Mouse (Mus musculus) cerebellum, adult 9-10 months (tissue): ENCODE results near the gene Itpr2.

Experiments
- DNase-seq: peaks from one replicate; pipeline ENCODE4 v3.0.0; 2022

Gene Itpr2

DNA sequence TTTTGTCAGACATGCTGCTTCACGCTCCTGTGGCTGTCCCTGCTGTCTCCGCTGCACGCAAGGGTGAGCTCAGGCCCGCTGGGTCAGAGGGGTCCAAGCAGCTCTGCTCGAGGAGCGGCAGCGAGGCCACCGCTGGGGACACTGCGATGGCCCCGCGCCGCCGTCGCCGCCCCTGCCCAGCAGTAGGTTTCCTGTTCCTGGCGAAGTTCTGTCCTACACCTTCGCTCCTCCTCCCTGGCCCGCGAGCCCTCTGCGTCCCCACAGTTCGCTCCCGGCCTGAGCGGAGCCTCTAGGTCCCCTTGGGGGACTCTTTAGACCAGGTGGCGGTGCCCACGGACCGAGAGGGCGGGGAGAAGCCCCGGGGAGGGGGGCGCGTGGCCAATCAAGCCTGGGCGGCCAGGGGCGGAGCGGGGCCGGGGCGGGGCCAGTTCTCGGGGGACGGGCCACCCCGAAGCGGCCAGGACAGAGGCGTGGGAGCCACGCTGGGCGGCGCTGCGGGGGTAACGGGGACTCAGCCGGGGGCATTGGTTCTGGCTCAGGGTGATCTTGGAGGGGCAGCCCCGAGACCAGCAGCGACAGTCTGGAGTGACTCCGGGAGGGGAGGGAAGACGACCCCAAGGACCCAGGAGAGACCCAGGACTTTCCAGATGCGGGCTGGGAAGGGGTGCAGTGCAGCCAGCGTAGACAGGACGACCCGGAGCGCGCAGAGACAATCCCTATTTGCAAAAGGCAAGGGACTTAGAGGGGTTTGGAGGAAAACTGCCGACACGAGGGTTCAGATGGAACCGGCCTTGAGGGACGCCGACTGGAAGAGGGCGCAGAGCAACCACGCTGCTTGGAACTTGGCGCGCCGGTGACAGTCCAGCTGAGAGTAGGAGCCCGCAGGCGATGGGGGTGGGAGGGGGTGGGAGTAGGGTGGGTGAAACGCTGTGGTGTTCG is at the start of gene Itpr2:
TSS of gene Itpr2 (minus strand) at position 358 of the 939 bp plus-strand sequence.
- peak; percentile 60 for DNase-seq

DNA sequence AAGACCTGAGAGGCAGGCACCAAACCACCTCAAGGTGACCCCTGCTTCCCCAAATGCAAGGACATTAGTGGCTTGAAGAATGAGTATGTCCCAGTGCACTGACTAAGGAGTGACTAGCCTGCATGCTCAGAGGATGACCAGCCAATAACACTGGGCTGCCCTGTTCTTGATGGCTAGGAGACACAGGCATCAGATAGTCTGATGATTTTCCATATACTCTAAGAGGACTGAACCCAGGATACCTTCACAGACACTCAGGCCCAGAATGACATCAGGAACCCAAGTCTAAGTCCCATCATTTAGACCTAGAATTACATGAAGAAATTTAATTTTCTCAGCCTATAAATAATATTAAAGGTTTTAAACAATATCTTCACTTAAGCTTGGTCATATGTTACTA is 49.3 kb upstream of the Itpr2 start:
- no peak for DNase-seq

DNA sequence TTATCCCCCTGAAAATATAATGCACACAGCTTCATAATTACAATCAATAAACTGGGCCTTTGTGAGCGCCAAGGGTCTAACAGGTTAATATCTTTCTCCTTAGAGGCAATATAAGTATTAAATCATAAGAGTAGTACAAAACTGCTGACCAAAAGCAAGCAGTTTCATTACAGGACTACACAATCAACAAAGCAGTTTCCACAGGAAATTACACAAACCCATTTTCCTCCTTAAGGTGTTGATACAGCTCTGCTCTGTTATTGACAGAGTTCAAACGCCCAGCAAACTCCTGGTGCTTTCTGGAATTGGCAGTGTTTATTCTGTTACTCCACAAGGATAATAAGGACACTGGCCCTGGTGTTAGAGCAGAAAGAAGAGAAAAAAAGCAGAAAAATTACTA is 48.4 kb upstream of the Itpr2 start:
- DNase-seq, result no peak

DNA sequence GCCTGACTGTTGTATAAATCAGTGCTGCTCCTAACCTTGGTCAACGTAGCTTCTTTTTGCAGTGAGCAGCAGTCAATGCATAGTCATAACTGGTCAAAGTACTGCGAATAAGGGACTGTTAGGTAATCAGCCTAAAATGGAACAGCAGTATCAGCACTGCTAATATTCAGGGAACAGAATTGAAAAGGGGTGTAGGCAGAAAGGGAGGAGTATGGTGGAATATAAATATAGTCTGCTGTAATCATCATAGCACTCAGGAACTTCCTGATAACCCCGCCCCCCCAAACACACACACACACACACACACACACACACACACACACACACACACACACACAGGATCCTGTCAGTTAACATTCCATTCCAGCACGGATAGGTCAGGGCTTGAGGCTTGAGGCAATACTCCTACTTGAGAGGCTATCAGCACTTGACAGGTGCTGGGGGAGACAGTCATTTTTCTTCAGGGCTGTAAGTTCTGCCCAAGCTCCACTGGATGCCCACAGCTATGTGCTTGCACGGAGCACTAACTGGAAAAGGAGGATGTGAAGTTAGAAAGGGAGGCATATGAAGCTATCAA is 43.4 kb upstream of the Itpr2 start:
- DNase-seq, result no peak

DNA sequence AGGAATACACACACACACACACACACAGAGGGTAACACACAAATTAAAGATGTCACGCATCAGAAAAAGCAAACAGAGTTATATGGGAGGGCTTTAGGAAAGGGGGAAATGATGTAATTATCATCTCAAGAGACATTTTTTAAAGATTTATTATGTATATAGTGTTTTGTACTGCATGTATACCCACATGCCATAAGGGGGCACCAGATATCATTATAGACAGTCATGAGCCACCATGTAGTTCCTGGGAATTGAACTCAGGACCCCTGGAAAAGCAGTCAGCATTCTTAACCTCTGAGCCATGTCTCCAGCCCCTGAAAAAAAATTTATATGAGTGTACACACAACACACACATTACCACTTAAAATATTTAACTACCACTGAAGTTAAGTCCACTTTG is 42.6 kb upstream of the Itpr2 start:
- DNase-seq, result no peak

DNA sequence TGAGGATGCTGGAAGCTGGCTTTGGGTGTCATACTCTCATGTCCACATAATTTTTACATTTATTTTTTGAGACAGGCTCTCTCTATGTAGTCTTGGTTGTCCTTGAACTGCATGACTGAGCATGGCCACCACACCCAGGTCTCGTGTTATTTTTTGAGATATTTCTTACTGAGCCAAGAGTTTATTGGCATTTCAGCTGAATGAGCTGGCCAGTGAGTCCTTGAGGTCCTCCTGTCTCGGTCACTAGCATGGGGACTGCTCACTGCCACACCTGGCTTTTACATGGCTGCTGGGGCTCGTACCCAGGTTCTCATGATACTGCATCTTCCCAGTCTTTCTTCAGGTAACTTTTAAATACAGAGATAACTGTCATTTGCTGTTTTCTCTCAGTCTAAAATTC is 38.4 kb upstream of the Itpr2 start:
- DNase-seq, result no peak

DNA sequence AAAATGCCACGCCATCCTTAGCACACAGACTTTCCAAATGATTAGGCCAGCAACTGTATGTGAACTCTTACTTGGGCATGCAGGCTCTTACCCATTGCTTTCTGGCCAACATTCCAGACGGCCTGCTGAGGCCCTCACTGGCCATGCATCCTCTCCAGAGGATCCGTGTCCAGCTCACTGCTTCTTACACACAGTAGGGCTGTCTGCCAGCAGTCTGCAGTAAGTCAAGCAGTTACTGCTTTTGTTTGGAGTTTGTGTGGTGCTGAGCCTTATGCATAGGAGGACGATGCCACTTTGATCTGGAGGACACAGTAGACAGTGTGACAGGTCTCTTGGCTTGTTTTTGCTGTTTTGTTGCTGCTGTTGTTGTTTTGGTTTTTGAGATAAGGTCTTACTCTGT is 36.6 kb upstream of the Itpr2 start:
- no peak for DNase-seq

DNA sequence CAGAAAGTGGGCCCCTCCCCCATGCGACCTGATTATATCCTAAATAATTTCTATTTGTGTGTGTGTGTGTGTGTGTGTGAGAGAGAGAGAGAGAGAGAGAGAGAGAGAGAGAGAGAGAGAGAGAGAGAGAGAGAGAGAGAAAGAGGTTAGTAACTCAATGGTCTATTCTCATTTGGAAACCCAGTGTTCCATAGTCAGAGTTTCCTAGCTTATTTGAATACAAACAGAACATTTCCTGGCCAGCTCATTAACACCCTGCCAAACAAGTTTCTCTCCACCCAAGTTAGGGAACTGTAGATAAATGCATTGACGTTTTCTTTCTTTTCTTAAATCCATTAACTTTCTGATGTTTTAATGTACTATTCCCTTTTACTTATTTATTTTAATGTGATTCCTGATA is 36.0 kb upstream of the Itpr2 start:
- no peak for DNase-seq

DNA sequence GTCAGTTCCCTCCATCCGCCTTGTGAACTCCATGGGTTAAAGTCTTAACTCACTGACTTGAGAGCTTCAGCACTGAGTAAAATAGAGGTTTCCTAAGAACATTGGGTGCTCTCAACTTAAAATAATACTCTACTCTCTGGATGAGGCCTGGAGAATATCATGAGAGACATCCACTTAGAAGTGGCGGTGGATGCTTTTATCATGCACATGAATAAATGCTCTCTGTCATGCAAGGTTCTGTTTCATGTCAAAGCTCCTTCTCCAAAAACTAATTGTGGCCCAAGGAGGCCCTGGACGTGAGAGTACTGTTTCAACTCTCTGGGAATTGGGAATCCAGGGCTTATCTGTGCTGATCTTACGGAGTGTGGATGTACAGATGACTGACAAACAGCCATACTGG is 35.1 kb upstream of the Itpr2 start:
- no peak for DNase-seq

DNA sequence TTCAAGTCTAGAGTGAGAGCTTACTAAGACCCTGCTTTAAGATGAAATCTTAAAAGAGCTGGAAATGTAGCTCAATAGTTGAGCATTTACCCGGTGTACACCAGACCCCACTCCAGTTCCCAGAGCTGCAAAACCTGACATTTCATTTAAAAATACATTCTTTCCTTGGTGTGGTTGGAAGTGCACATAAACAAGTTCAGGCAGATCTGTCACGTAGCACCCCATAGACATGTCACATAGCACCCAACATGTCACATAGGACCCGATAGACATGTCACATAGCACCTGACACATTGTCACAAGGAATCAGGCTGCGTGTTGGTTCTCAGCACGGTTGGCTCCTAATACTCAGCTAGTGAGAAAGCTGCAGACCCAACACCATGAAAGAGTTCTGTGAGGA is 33.5 kb upstream of the Itpr2 start:
- no peak for DNase-seq

DNA sequence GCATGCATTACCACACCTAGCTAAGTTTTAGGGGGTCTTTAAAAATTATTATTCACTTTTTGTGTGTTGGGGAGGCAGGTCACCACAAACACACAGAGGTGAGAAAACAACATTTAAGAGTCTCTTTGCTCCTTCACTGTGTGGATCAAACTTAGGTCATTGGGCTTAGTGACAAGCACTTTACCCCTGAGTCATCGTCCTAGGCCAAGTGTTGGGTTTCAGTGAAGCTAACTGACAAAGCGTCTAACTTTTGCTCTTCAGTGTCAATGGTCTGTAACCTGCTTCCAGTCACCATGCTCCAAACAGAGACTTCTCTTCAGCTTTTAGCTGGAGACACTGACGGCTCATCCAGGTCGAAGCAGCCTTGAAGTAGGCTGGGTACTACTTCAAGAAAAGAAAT is 31.1 kb upstream of the Itpr2 start:
- no peak for DNase-seq

DNA sequence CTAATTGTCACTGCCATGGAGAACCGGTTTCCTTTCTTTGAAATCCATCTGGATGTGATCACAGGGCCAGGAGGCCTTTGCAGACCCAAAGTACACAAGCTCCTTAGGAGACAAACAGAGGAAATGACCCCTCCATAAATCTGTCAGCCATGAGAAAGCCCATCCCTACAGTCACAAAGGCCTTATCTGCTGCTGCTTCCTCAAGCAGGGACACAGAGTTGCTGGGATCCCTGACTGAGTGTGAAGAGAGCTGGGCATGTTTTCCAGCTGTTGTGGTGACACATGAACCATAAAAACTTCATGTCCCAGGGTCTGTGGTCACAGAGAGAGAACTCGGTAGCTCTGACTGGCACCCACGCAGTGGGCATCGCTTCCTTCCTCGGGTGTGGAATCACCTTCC is 28.7 kb upstream of the Itpr2 start:
- DNase-seq, result no peak

DNA sequence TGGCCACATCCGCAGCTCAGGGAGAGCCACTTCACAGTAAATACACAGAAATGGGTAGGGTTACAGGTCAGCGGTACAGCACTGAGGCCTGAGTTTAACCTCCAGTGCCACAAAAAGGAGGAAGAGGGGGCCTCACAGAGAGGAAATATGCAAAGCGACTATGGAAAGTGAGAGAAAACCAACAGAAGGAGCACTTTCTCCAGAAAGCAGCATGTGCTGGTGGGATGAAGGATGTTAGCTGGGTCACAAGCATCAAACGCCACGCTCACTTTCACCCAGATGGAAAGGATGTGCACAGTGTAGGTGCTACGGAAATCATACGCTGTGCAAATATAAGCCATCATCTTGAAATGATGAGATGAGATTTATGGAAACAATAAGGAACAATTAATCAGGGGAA is 28.3 kb upstream of the Itpr2 start:
- no peak for DNase-seq

DNA sequence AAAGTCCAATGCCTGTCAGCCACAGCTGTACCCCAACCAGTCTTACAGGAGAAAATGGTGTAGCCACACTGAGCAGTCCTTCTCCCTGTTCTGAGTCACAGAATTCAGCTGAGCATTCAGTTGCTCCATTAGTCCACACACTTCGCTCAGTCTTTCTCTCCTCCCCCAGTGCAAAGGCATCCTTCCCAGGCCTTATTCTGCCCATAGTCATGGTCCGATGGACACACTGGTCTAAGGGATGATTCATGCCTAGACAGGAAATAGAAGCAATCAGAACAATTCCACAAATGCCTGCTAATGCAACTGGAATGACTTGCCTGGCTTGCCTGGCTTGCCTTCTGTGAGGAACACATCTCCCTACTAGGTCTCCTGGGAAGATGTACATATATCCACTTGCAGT is 25.5 kb upstream of the Itpr2 start:
- DNase-seq, result no peak

DNA sequence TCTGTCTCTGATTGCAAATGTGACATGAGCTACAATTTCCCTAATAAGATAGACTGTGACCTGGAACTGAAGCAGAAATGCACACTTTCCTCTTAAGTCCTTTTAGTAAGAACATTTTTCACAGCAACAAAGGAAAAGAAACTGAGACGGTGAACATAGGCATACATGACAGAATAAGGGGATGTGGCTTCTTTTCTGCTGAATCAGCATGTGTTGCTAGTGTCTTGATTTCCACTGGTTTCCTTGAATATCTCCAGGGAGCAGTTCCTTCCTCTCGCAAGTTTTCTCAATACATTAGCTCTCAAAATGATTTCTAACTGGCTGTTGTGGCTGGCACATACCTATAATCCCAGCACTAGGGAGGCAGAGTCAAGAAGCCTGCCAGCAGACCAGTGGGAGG is 23.5 kb upstream of the Itpr2 start:
- DNase-seq, result no peak

DNA sequence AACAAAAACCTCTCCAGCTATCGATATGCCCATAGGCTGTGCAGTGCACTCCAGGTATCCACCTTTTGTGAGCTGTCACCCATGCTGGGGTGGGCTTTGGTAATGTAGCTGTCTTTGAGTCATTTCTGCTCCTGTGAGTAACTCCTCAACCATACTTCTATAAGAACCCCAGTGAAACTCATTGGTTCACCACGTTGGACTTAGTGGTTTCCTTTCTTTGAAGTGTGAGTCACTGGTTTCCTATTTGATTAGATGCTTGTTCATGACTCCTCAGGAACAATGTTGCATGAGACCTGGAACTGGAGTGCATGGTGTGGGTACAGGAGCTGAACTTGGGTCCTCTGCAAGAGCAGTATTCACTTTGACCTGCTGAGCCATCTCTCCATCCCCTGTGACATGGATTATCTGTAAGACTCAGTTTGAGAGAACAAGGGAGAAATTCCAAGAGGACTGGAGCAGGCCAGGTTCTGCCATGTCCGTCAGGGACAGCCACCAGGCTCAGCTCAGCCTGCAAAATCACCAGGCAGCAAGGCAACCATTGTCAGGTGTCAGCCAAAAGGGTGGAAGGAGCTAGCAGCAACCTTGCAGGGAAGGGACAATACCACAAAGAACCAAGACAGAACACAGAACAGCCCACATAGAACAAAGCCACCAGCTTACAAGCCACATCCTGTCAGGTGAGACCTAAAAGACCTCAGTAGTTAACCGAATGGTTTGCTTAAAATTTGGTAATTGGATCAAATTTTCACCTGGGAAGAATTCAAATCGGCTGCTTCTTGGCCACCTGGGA is 19.6 kb upstream of the Itpr2 start:
- no peak for DNase-seq

DNA sequence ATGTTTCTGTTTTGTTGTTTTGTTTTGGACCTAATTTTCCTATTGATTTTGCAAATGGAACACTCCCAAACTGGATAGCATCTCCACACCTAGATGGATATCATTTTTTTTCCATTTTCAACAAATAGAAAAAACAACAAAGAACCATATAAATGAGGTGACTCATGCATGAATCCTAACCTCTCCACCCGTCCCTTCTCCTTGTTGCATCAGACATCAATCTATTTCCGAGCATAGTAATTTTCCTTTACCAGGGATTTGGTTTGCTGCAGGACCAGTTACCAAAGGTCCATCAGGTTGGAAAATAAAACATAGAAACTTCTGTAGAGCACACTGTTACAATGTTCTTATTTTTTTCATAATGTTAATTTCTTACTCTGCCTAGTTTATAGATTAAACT is 17.0 kb upstream of the Itpr2 start:
- no peak for DNase-seq

DNA sequence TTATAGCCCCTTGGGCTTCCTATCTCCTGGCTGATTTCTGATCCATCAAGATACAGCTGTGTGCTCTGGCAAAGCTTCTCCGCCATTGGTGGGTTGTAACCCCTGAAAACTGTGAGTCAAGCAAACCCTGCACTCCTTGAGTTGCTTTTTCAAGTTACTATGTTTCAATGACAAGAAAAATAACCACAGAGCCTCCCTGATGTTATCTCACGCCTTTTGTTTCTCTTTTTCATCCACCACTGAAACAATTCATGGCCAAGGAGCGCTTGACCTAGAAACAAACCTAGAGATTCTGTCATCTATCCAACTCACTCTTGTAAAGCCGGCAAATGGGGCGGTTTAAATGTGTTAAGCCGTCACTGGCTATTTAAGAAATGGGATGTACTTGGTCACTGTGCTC is 13.9 kb upstream of the Itpr2 start:
- no peak for DNase-seq

DNA sequence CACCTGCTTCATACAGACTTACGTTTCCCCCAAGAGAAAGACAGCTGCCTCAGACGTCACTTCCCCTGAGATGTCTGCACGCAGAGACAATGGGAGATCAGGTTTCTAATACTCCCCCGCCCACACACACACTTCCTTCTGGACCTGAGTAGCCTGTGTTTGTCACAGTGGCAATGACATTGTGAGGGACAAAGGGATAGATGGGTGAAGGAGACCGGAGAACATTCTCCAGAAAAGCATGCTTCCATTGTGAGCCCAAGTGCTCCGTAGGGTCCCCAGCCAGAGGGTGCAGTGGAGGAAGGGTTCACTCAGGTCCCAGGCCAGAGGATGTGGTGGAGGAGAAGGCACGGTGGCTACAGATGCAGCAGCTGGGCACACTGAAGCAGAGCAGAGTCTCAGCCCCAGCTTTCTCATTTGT is 12.5 kb upstream of the Itpr2 start:
- no peak for DNase-seq

DNA sequence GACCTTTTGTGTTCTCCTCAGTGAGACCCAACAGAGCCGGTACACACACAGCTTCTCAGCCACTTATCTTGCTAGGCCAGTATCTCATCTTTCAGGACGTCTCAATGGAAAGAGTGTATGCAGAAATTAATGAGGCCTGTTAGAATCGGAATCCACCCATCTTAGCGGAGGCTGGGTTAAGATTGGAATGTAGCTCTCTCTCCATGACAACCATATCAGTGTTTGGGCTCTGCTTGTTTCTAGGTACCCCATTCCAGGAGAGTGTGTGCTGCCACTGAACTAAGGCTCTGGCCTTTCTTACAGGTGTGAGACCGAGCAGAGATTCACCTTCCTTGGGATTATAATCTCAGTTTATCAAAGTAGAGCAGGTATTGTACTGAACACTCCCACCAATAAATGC is 11.9 kb upstream of the Itpr2 start:
- no peak for DNase-seq

DNA sequence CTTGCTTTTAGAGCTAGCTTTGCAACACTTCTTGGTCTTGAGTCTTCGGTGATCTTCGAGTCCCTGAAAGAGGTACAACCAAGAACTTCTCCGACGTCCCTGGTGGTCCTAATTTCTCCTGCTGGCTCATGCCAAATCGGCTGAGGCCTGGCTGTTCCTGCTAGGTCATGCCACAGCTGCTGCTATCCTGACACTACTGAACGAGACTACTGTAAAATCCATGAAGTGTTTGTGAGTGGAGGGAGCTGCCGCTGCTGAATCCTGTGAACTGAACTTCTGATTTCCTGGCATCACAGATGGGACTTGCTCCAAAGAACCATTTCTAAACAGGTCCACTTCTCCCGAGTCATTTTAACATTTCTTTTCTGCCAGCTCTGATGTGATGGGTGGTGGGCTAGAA is 11.4 kb upstream of the Itpr2 start:
- no peak for DNase-seq

DNA sequence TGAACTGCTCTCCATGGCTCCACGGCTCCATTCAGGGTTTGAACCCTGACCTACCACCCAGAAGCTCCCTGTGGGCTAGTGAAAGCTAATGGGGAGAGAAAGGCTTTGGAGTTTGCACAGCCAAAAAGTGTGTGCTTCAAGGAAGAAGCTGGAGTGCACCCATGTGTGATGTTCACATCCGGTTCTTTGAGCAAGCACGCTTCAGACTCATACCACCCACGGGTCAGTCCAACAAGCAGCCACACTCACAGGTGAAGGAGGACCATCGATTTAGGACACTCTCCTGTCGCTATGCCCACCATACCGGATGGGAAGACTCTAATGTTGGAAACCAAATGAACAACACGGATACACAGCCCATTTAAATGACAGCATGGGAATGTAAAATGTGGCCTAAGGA is 9.5 kb upstream of the Itpr2 start:
- DNase-seq, result no peak

DNA sequence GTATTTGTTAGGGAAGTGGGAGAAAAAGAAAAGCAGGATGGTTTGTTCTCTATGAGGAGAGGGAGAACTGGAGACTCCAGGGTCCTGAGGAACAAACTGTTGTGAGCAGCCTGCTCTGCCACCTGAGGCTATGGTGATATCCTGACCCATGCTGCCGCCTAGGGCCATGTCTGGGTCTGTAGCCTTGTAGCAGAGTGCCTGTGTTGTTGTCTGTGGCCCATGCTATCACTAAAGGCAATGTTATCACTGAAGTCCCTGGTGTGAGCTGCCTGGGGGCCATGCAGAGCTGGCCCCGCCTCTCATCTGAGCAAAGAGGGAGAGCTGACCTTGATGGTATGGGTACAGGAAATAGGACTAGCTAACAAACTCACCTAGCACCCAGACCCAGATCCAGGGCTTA is 7.9 kb upstream of the Itpr2 start:
- no peak for DNase-seq

DNA sequence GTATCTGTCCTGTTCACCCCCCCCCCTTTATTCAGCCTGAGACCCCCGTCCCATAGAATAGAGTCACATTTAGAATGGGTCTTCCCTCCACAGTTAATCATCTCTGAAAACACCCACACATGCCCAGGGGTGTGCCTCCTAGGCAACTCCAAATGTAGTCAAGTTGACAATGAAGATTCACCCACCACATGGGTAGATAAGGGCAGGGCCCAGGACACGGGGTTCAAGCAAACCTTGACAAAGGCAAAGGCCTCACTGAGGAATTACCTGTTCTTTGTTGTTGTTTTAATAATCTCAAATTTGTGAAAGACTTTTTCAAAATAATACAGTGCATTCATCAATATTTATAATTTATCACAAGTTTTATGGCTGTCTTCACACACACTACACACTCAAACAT is 2.4 kb upstream of the Itpr2 start:
- no peak for DNase-seq
